Mouse (Mus musculus) A20 (cell line): ENCODE data around the gene Rhoa.
"Not testable (repeated sequence)": the region's sequence is repeated elsewhere in the genome, so short reads cannot be mapped to it uniquely, and the experiment has no call there.

Experiments used
- DNase-seq: peaks from one replicate; pipeline ENCODE4 v3.0.0-alpha.2; 2011; ENCODE audit warnings: low read depth, low spot score

Rhoa gene

GRCm38 (mm10) chr9:108287526-108288238, 18.2 kb upstream of the Rhoa start:
- peak; percentile 14 for DNase-seq

- no peak for DNase-seq
Measured at GRCm38 (mm10) chr9:108289347-108289746, 16.6 kb upstream of the Rhoa start.

GRCm38 (mm10) chr9:108290016-108290750, 15.7 kb upstream of the Rhoa start, which contains the start of gene Nicn1:
TSS of gene Nicn1 (plus strand) at chr9:108290429.
- peak; percentile 94 for DNase-seq

GRCm38 (mm10) chr9:108290773-108291172, 15.2 kb upstream of the Rhoa start:
- DNase-seq: no peak

GRCm38 (mm10) chr9:108296453-108297355, 9.2 kb upstream of the Rhoa start, which contains the start of gene Amt:
TSS of gene Amt (plus strand) at chr9:108296853.
- no peak for DNase-seq

- DNase-seq: no peak
Measured at GRCm38 (mm10) chr9:108301853-108302252, 4.1 kb upstream of the Rhoa start.

- DNase-seq: no peak
Measured at GRCm38 (mm10) chr9:108304716-108305115, 1.2 kb upstream of the Rhoa start.

GRCm38 (mm10) chr9:108305170-108305569, 759 bp upstream of the Rhoa start:
- DNase-seq: no peak

GRCm38 (mm10) chr9:108306571-108306980, 647 bp downstream of the Rhoa start:
- peak; percentile 85 for DNase-seq

GRCm38 (mm10) chr9:108307021-108307807, 1.3 kb downstream of the Rhoa start:
- peak; percentile 33 for DNase-seq

GRCm38 (mm10) chr9:108308141-108308540, 2.2 kb downstream of the Rhoa start:
- no peak for DNase-seq

GRCm38 (mm10) chr9:108317572-108317971, 11.6 kb downstream of the Rhoa start:
- peak; percentile 32 for DNase-seq

- no peak for DNase-seq
Measured at GRCm38 (mm10) chr9:108318462-108318861, 12.5 kb downstream of the Rhoa start.

- not testable (repeated sequence) for DNase-seq
Measured at GRCm38 (mm10) chr9:108322054-108322453, 16.1 kb downstream of the Rhoa start.

GRCm38 (mm10) chr9:108324784-108325183, 18.9 kb downstream of the Rhoa start:
- no peak for DNase-seq

- DNase-seq: no peak
Measured at GRCm38 (mm10) chr9:108325811-108326210, 19.9 kb downstream of the Rhoa start.

- DNase-seq: no peak
Measured at GRCm38 (mm10) chr9:108337848-108338550, 32.1 kb downstream of the Rhoa start.

- no peak for DNase-seq
Measured at GRCm38 (mm10) chr9:108338551-108338885, 32.6 kb downstream of the Rhoa start.

- DNase-seq: peak; percentile 94
Measured at GRCm38 (mm10) chr9:108338886-108339781, 33.2 kb downstream of the Rhoa start, which contains the start of gene Gpx1. TSS of gene Gpx1 (plus strand) at chr9:108338903.
